Mouse (Mus musculus) left cerebral cortex, postnatal 36 days (tissue): ENCODE measurements around the gene Mxd1. TPM values are rescaled to one million over a fixed set of nuclear protein-coding genes. Genes with fewer than 3 reads are reported as not detected.
A peak's percentile ranks its signal among the peaks of the same experiment; 100 is the strongest.

Experiments used
- DNase-seq, 2 experiments: peaks; one replicate each; pipeline ENCODE4 v3.0.0; 2021 to 2022; ENCODE audit warnings: low spot score in 2 of 2, mixed read lengths in 1 of 2
- intact Hi-C: fragments of 180-260 bp; cut with DNase I; formaldehyde crosslinking; loops from one replicate; pipeline ENCODE4 v1.15.1; 2025
- total RNA-seq, 2 experiments: library from RNA; stranded (reverse); gene quantifications; 2 replicates each; pipeline ENCODE4 v1.2.3; 2021

Gene Mxd1
- total RNA-seq, 2 experiments from 2014 or later, result 24.5 to 25.9 TPM

DNA sequence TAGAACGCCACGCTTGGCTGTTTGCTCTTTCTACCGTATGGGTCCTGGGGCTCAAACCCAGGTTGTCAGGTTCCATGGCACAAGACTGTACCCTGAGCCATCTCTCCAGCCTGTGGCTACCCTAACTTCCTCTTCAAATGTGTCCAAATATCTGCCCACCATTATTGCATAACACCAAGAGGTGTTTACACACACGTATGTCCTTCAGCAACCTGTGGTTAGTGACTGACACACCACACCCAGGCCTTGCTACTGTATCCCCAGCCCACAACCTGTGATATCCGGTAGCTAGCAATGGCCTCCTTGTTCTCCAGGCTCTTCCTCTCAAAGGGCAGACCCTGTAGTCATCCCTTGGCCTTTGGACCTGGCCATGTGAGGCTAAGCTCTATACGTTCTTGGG lies 59.7 kb downstream of the Mxd1 start:
- intact Hi-C loops, result no loop called here
- DNase-seq, result no peak

DNA sequence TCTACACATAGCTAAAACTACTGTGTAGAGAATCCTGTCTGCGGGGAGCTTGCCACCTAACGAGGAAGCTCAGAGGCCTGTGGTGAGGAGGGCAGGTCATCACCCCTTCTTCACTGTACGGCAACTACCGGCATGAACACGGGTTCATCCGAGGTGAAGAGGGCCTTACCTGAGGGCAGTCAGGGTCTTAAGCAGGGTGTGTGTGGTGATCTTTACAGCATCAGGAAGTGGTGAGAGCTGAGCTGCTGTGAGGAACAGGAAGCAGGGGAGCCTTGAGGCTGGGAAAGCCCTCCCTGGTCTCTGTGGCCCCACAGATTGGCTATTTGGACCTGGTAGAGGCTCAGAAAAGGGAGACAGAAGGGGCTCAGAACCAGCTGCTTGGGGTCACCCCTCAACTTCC lies 61.5 kb downstream of the Mxd1 start:
- DNase-seq, result no peak
- intact Hi-C loops, result no loop called here

DNA sequence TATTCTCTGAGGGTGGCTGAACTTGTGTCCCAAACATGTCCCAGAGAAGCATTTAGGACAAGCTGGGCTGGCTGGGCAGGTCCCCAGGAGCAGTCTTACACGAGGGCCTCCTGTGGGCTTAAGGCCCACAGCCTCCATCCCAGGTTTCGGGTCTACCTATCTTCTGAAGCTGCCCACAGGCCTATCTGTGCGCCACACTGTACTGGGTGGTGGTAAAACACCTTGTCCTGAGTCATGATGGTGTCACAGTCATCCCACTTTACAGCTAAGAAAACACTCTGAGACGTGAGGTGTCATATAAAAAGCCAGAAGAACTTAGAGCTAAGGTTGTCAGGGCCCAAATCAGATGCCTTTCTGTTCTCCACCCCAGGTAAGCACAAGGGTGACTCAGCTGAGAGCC lies 62.7 kb downstream of the Mxd1 start:
- no peak for DNase-seq
- intact Hi-C loops, result no loop called here

DNA sequence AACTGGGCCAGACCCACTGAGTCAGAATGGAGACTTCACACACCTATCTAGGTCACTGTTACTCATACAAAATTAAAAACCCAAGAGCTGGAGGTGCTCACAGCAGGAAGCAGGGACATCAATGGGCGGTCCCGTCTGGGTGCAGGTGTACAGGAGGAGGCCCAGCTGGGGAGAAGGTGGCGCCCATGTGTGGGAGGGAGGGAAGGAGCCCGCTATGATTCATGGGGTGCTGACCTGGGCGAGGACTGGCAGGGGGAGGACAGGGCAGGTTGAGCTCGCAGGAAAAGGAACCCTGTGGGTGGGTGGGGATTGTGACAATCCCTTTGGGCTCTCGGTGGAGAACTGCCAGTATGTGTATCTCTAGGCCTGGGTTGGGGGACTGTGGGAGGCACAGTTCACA lies 63.7 kb downstream of the Mxd1 start:
- intact Hi-C loops, result no loop called here
- no peak for DNase-seq

DNA sequence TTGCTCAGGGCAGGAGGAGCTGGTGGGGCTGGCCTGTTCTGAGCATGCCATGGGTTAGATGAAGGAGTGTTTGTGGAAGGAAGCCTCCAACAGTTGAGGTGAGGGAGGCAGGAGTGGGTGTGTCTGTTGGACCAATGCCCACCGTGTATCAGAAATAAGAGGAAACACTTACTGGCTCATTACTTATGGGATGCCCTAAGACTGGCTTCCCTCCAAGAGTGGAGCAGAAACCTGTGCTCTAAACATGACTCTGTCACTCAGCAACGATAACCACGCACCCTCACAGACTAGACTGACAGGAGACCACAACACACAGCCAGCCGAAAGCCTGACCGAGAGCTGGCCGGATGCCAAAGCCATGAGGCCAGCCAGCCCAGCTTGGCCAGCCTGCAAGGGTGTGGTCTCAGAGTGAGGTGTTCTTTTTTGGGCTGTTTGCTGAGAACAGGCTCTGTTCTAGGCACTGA lies 69.0 kb downstream of the Mxd1 start:
- intact Hi-C loops, result loop anchor here (5.0 kb wide), 3 partner anchors 38 to 62 kb away; no protein-coding TSS in a partner anchor
- no peak for DNase-seq

DNA sequence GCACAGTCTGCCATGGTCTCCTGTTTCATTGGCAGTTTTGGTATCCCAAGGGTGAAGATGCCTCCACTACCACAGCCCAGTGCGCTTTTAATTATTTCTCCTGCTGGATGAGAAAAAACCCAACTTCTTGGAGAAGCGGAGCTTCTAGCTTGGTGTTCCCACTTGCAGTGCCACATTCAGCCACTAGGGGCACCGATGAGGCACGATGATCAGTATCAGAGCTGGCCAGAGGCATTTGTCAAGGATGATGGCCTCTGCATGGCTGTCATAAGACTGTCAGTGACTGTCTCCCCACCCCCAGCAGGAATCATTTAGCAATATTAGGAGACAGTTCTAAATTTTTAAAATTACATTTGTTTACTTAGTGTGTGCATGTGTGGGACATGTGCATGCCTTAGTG lies 69.8 kb downstream of the Mxd1 start:
- intact Hi-C loops, result loop anchor here (5.0 kb wide), 3 partner anchors 37 to 63 kb away; no protein-coding TSS in a partner anchor
- peak; percentile 70 to 79 for DNase-seq

DNA sequence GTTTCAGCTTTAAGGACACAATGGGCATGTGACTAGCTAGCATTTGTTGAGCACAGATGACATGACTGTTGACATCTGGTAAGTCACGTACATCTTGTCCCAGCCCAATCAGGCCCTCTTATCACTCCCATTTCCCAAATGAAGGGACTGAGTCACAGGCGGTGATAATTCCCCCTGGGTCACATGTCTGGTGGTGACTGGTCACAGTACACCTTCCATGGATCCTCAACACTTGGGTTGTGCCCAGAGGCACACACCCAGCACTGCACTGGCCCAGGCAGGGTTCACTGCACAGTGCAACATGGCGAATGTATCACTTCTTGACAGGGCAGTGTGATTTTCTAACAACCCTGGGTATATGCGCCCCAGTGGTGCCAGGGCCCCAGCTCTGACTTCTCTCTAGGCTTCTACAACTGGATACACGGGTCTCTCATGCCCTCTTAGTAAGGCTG lies 70.2 kb downstream of the Mxd1 start:
- intact Hi-C loops, result loop anchor here (5.0 kb wide), 3 partner anchors 36 to 64 kb away; no protein-coding TSS in a partner anchor
- DNase-seq, result no peak

Other genes with a start within 250 kb of the Mxd1 start
- gene Gm44790, start 242.5 kb downstream of the Mxd1 start, total RNA-seq, result not detected
- gene C87436, start 230.8 kb downstream of the Mxd1 start, total RNA-seq, result 10 to 100 TPM; 21.5 to 22.0 TPM
- 100 to 1,000 TPM; 179 to 192 TPM for gene Pcbp1, start 142.8 kb downstream of the Mxd1 start, total RNA-seq
- 1 to 10 TPM in 1 of 2 experiments, under 1 TPM in 1; 0.86 to 2.4 TPM for gene Asprv1, start 41.0 kb downstream of the Mxd1 start, total RNA-seq
- 10 to 100 TPM; 52.6 to 58.8 TPM for gene Snrnp27, start 15.4 kb upstream of the Mxd1 start, total RNA-seq
- gene Gmcl1, start 64.2 kb upstream of the Mxd1 start, total RNA-seq, result 10 to 100 TPM; 31.5 to 34.8 TPM
- 1 to 10 TPM; 4.6 to 6.3 TPM for gene Anxa4, start 124.4 kb upstream of the Mxd1 start, total RNA-seq
- 100 to 1,000 TPM; 399 to 437 TPM for gene Aak1, start 180.4 kb upstream of the Mxd1 start, total RNA-seq